Mouse (Mus musculus) hindbrain, embryonic 12.5 days (tissue): ENCODE data around the gene Sorbs1. TPM values are rescaled to one million over a fixed set of nuclear protein-coding genes. Genes with fewer than 3 reads are reported as not detected.
"Not testable (repeated sequence)": the region's sequence is repeated elsewhere in the genome, so short reads cannot be mapped to it uniquely, and the experiment has no call there.

Source experiments
- ATAC-seq: fragments of 200-750 bp; cut with Nextera tagmentation; 2 replicates; pipeline ENCODE4 v1.8.0; 2017; ENCODE audit warnings: moderate TSS enrichment; ENCODE audit not compliant: low FRiP score
- H3K27ac ChIP-seq: fragments of 300-500 bp; sonication (generic); 2 replicates; pipeline ENCODE4 v1.5.1; 2016; ENCODE audit warnings: mild to moderate bottlenecking
- H3K27me3 ChIP-seq: fragments of 300-500 bp; sonication (generic); 2 replicates; pipeline ENCODE4 v1.6.1; 2016; ENCODE audit warnings: mild to moderate bottlenecking
- H3K36me3 ChIP-seq: fragments of 300-500 bp; sonication (generic); 2 replicates; pipeline ENCODE4 v1.6.1; 2016; ENCODE audit warnings: mild to moderate bottlenecking
- H3K4me1 ChIP-seq: fragments of 300-500 bp; sonication (generic); 2 replicates; pipeline ENCODE4 v1.6.1; 2016
- H3K4me2 ChIP-seq: fragments of 300-500 bp; sonication (generic); replicated peaks from 2 replicates; pipeline ENCODE4 v1.6.1; 2016; ENCODE audit warnings: mild to moderate bottlenecking
- H3K4me3 ChIP-seq: fragments of 300-500 bp; sonication (generic); 2 replicates; pipeline ENCODE4 v1.5.1; 2016; ENCODE audit warnings: mild to moderate bottlenecking
- H3K9ac ChIP-seq: fragments of 300-500 bp; sonication (generic); 2 replicates; pipeline ENCODE4 v1.6.1; 2016; ENCODE audit warnings: mild to moderate bottlenecking, moderate library complexity
- H3K9me3 ChIP-seq: fragments of 300-500 bp; sonication (generic); replicated peaks from 2 replicates; pipeline ENCODE4 v1.6.1; 2016; ENCODE audit warnings: mild to moderate bottlenecking
- WGBS: fragments of 180-500 bp; shearing (Covaris S2); methylation state at CpG from one replicate; pipeline ENCODE4 v1.1.7; 2016; 5-methylcytosine and 5-hydroxymethylcytosine counted together
- polyA plus RNA-seq: library from polyadenylated mRNA; unstranded; fragments of >200 nt; fragmentation: Nextera tagmentation; extraction: Ambion mirVana; gene quantifications from 2 replicates; pipeline ENCODE4 v1.2.1, GENCODE M21; 2016

Sorbs1 gene
- polyA plus RNA-seq, result 101 and 106 TPM in 2 replicates

DNA sequence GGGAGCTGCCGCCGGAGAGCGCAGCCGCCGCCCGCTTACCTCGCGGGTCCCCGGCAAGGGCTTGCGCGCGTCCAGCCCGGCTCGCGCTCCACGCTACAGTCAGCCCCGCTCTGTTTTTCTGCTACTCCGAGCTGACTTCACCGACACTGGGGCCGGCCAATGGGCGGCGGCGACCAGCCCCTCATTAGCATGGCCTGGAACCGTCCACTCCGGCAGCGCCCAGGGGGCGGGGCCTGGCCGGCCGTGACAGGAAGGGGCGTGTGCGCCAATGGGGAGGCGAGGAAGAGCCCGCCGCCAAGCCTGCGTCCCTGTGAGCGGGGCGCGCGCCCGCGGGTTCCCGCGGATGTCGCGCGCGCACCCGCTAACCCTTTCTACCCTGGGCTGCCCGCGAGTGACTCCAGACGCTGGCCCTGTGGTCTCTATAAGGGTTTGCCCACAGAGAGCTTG lies at the start of gene Sorbs1:
Gene Sorbs1, minus strand, starts transcription at position 148 of the 447 bp plus-strand sequence.
- Histone ChIP-seq H3K36me3 (no peaks in the 10 kb centered on the region), H3K4me2 (peak within 1 kb of the TSS; percentile 80), H3K4me3 (peak within 1 kb of the TSS; percentile 73), H3K9ac (peak within 1 kb of the TSS; percentile 88), H3K9me3 (no peaks in the 10 kb centered on the region), H3K4me1 (peaks cover 29% of the 10 kb centered on the region), H3K27ac (peak within 1 kb of the TSS; percentile 91), H3K27me3 (no peaks in the 10 kb centered on the region)
- peak; percentile 98 for ATAC-seq
- under 1% methylated on average over 42 of the region's 51 CpGs for WGBS

GRCm38 (mm10) chr19:40561521-40561920 lies 47.9 kb upstream of the Sorbs1 start:
- H3K36me3 ChIP-seq, result peaks cover 66% of the 10 kb centered on the region
- ATAC-seq, H3K27ac ChIP-seq, H3K4me1 ChIP-seq, H3K9me3 ChIP-seq, H3K9ac ChIP-seq, H3K27me3 ChIP-seq, H3K4me2 ChIP-seq, H3K4me3 ChIP-seq: not testable (repeated sequence)
- WGBS, result 58% methylated on average over 12 of the region's 31 CpGs

DNA sequence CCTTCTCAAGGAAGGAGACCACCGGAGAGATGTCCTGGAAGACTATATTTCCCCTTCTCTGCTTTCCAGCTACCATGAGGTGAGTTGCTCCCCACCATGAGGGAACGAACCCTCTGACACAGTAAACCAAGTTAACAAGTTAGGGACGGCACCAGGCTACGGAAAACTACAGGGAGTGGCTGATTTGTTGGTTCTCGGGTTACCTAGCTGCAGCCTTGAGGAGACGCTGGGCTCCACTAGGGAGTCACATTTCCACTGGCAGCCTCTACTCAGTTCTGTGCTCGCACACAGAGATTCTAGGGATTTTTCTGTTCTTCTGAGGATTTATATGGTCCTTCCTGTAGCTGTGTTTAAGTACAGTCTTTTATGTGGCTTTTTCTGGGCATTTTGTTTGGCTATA lies 42.5 kb upstream of the Sorbs1 start:
- ATAC-seq, result no peak
- no peaks in the 10 kb centered on the region for H3K4me1 ChIP-seq
- 78% methylated on average over 7 of the region's 7 CpGs for WGBS
- no peak overlapping the region for H3K4me2 ChIP-seq
- H3K36me3 ChIP-seq, result peaks cover 73% of the 10 kb centered on the region
- H3K27me3 ChIP-seq, result no peaks in the 10 kb centered on the region
- H3K9ac ChIP-seq, result no peak overlapping the region
- H3K27ac ChIP-seq, result no peak overlapping the region
- H3K9me3 ChIP-seq, result no peaks in the 10 kb centered on the region
- H3K4me3 ChIP-seq, result no peak overlapping the region

DNA sequence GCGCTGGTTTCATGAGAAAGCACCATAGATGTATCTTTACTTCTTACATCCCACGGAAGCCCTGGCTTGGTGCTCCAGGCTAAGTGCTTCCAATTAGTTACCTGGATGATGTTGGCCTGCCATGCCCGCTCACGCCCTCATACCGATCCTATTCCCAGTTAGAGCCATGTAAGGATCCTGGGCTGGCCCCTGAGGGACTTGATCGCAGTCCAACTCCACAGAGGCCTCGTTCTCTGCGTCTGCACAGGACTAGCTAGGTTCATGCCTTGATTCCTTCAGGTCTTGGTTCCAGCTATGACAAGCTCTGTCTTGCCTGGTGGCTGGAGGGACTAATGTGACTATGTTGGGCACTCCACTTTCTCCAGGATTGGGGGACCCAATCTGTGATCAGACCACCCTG lies 41.6 kb upstream of the Sorbs1 start:
- WGBS, result 95% methylated on average over 8 of the region's 8 CpGs
- Histone ChIP-seq H3K9me3 (no peaks in the 10 kb centered on the region), H3K4me3 (no peak overlapping the region), H3K27me3 (no peaks in the 10 kb centered on the region), H3K36me3 (peaks cover 81% of the 10 kb centered on the region), H3K9ac (no peak overlapping the region), H3K4me1 (no peaks in the 10 kb centered on the region), H3K4me2 (no peak overlapping the region), H3K27ac (no peak overlapping the region)
- no peak for ATAC-seq

DNA sequence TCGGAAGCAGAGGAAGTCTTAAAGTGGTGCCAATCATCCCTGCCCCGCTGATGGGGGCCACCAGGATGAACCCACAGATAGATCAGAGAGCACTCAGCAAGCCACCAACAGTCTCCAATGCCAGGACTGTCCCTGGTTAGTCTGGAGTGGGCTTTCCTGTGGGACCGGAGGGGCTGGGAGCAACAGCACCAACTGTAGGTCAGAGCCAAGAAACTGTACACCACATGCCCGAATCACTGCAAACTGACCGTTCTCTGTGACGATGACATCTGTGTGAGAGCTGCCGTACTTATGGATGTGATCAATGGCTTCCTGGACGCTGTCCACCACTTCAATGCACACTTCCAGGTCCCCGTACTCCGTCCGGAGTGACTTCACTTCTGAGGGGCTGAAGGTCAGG lies 40.8 kb upstream of the Sorbs1 start:
- Histone ChIP-seq H3K4me2 (no peak overlapping the region), H3K9ac (no peak overlapping the region), H3K9me3 (no peaks in the 10 kb centered on the region), H3K27ac (no peak overlapping the region), H3K4me1 (no peaks in the 10 kb centered on the region), H3K27me3 (no peaks in the 10 kb centered on the region), H3K4me3 (no peak overlapping the region), H3K36me3 (peaks cover 87% of the 10 kb centered on the region)
- 94% methylated on average over 11 of the region's 11 CpGs for WGBS
- ATAC-seq, result no peak

DNA sequence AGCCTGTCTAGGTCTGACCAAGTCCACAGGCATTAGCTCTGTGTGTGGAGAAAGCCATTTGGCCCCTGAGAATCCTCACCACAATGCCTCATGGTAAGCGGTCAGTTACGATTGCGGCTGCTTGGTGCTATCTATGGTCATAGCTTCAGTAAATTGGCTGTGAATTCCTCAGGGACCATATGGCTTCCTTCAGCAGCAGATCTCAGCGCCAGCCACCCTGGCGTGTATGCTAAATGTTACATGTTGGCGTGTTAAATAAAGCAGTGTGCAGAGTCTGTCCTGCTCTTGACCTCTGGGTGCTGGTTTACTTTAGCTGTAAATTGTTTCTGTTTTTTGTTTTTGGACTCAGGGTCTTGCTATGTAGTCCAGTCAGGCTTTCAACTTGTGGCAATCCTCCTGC lies 40.3 kb upstream of the Sorbs1 start:
- Histone ChIP-seq H3K27ac (no peak overlapping the region), H3K9me3 (no peaks in the 10 kb centered on the region), H3K9ac (no peak overlapping the region), H3K4me3 (no peak overlapping the region), H3K36me3 (peaks cover 87% of the 10 kb centered on the region), H3K4me1 (no peaks in the 10 kb centered on the region), H3K27me3 (no peaks in the 10 kb centered on the region), H3K4me2 (no peak overlapping the region)
- WGBS, result 94% methylated on average over 6 of the region's 6 CpGs
- no peak for ATAC-seq

DNA sequence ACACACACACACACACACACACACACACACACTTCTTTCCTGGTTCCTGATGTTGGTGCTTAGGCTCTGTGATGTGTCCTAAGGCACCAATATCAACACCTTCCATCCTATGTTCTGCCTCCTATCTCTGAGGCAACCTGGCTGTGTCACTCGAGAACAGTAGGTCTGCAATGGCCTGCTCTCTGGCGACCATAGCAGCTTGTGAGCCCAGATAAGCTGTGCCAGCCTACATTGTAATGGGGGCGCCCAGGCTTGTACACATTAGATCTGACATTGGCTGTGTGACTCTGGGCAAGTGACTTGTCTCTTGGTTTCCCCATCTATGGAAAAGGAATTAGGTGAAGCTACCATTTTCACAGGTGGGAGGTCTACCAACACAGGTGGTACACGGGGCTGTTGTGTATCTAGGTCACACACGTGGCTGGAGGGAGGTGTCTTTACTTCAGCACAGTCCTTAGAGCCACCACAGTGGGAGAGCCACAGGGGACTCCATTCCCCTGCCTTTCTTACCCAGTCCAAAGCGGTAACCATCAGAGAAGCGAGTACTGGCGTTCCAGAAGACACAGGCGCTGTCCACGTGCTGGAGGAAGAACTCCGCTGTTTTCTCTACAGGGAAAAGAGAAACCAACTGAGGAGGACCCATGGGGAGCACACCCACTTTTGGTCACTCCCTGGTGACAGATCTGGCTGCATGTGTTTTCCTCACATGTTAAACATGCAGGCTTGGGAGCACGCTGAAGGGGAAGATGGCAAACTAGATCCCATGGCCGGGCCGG lies 39.6 kb upstream of the Sorbs1 start:
- no peaks in the 10 kb centered on the region for H3K27me3 ChIP-seq
- H3K4me2 ChIP-seq, result no peak overlapping the region
- H3K36me3 ChIP-seq, result peaks cover 85% of the 10 kb centered on the region
- 91% methylated on average over 14 of the region's 14 CpGs for WGBS
- no peak overlapping the region for H3K27ac ChIP-seq
- H3K4me1 ChIP-seq, result no peaks in the 10 kb centered on the region
- no peaks in the 10 kb centered on the region for H3K9me3 ChIP-seq
- H3K4me3 ChIP-seq, result no peak overlapping the region
- H3K9ac ChIP-seq, result no peak overlapping the region
- ATAC-seq, result no peak

DNA sequence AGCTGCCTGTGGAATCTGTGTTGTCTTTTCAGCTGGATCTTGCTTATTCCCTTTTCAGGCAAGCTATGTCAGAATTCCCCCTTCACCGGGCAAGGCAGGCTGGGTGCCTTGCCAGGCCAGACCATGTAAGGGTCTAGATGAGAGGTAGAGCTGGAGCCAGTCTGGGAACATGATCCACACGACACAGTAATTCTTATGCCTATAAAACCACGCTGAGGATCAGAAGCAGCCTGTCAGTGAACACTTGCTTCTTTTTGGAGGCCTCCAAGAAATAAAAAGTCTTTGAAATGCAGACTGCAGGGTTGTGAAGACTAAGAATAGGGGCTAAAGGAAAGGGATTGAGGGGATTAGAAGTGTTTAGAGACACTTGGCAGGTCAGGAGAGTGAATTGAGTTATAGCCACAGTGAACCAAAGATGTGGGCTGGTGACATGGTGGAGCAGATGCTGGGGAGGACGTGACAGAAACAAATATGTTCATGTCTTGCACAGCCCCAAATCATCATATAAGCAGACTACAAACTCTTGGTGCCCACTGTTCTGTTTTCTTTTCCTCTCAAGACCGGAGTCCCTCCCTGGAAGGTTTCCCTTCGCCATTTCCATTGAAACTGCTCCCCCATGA lies 36.0 kb upstream of the Sorbs1 start:
- Histone ChIP-seq H3K4me3 (no peak overlapping the region), H3K27me3 (no peaks in the 10 kb centered on the region), H3K4me1 (no peaks in the 10 kb centered on the region), H3K9ac (no peak overlapping the region), H3K4me2 (no peak overlapping the region), H3K9me3 (no peaks in the 10 kb centered on the region), H3K36me3 (peaks cover 49% of the 10 kb centered on the region), H3K27ac (no peak overlapping the region)
- no peak for ATAC-seq
- WGBS, result 71% methylated on average over 6 of the region's 6 CpGs

DNA sequence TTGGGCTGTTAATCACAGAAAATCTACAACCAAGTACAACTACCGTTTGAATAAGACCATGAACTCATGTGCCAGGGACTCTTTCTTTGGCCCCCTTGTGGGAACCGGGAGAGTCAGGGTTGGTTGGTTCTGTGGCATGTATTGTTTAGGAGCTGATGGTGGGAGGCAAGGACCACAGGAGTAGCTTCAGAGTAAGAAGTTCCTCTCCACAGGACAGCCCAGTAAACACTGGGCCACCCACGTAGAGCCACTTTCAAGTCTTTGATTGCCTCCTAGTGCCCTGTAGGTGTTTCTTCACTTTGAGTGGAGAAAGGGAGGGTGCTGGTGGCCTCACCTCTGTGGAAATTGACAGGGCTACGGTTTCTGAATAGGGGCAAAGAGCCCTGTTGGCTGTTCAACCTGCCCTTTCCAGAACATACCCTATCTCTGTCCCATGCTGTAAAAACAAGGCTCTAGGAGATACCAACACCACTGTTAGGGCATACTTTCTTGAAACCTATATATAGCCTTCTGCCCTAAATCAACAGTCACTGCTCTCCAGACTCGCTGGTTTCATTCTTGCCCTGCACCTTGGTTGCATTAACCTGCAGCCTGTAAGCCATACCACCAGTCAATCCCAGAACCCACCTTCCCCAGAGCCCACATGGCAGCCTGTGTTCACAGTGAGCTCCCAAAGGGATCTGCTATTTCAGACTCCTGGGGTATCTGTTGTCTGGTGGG lies 35.4 kb upstream of the Sorbs1 start:
- Histone ChIP-seq H3K4me3 (no peak overlapping the region), H3K27me3 (no peaks in the 10 kb centered on the region), H3K36me3 (peaks cover 42% of the 10 kb centered on the region), H3K4me2 (no peak overlapping the region), H3K4me1 (no peaks in the 10 kb centered on the region), H3K9me3 (no peaks in the 10 kb centered on the region), H3K27ac (no peak overlapping the region), H3K9ac (no peak overlapping the region)
- no peak for ATAC-seq
- WGBS, result 30% methylated on average over 5 of the region's 5 CpGs

DNA sequence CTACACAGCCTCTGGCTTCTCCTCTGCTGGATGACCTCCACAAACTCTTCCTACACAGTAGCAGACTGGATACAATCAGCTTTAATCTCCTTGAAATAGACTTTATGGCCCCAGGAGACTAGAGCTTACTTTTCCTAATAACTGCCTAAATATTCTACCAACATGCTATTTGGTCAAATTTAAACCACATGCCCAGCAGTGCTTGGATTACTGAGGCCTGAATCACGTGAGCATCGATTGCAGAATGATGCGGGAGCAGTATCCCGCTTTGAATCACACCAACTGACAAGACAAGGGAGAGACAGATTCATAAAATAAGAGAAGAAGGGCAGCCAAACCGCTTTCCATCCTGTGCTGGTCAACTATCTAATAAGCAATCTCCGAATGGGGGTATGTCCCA lies 34.8 kb upstream of the Sorbs1 start:
- no peaks in the 10 kb centered on the region for H3K27me3 ChIP-seq
- peaks cover 36% of the 10 kb centered on the region for H3K36me3 ChIP-seq
- no peak overlapping the region for H3K4me3 ChIP-seq
- no peak for ATAC-seq
- no peaks in the 10 kb centered on the region for H3K9me3 ChIP-seq
- H3K4me1 ChIP-seq, result no peaks in the 10 kb centered on the region
- H3K27ac ChIP-seq, result no peak overlapping the region
- no peak overlapping the region for H3K4me2 ChIP-seq
- no peak overlapping the region for H3K9ac ChIP-seq
- WGBS, result 92% methylated on average over 6 of the region's 6 CpGs

DNA sequence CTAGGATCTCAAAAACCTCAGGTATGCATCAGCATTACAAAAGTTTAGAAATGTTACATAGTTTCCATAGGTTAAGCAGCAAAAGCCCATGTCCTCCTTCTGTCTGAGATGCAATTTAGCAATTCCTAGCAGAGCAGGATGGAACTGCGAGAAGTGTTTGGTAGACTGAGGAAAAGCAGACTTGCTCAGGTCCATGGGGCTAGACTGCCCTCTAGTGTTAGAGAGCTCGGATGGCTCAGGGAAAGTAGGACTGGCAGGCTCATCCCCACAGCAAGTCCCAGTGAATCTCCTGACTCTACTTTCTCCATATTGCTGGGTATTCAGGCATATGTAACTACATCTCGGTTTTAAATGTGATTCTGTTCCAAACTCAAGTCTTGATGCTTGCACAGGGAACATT lies 31.3 kb upstream of the Sorbs1 start:
- 12% methylated on average over 3 of the region's 3 CpGs for WGBS
- H3K4me3 ChIP-seq, result no peak overlapping the region
- no peak overlapping the region for H3K4me2 ChIP-seq
- no peaks in the 10 kb centered on the region for H3K27me3 ChIP-seq
- H3K9me3 ChIP-seq, result no peaks in the 10 kb centered on the region
- no peak overlapping the region for H3K9ac ChIP-seq
- H3K27ac ChIP-seq, result no peak overlapping the region
- ATAC-seq, result 0 out of 2 replicates have a peak, but pooled peaks have one; percentile 50
- no peaks in the 10 kb centered on the region for H3K4me1 ChIP-seq
- 0 out of 2 replicates have a peak, but pooled peaks cover 4% of the 10 kb centered on the region for H3K36me3 ChIP-seq

DNA sequence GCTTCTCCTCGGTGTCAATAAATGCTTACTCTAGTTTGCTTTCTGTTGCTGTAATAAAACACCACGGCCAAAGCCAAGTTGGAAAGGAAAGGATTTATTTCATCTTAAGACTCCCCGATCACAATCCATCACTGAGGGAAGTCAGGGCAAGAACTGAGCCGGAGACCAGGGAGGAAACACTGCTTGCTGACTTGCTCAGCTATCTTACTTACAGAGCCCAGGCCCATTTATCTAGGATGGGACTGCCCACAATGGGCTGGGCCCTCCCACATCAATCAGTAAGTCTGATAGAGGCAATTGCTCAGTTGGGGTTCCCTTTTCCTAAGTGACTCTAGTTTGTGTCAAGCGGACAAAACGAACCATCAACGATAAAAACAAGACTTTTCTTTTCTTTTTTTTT lies 29.2 kb upstream of the Sorbs1 start:
- Histone ChIP-seq H3K4me3 (no peak overlapping the region), H3K36me3 (no peaks in the 10 kb centered on the region), H3K4me1 (no peaks in the 10 kb centered on the region), H3K9me3 (no peaks in the 10 kb centered on the region), H3K9ac (no peak overlapping the region), H3K27me3 (no peaks in the 10 kb centered on the region), H3K4me2 (no peak overlapping the region), H3K27ac (no peak overlapping the region)
- no peak for ATAC-seq
- WGBS, result 88% methylated on average over 7 of the region's 7 CpGs
